Mouse (Mus musculus) cortical plate, adult 2 months (tissue): Measurements from ENCODE around the gene Gm11634. TPM values are rescaled to one million over a fixed set of nuclear protein-coding genes. Genes with fewer than 3 reads are reported as not detected.
"Not testable (repeated sequence)": the region's sequence is repeated elsewhere in the genome, so short reads cannot be mapped to it uniquely, and the experiment has no call there.

Experiments used
- H3K27ac ChIP-seq: fragments of 200-500 bp; 2 replicates; pipeline ENCODE4 v1.5.1; 2012; ENCODE audit warnings: low read length, control low read depth, inconsistent platforms; ENCODE audit not compliant: insufficient read depth
- H3K4me1 ChIP-seq: fragments of 200-500 bp; 2 replicates; pipeline ENCODE4 v1.6.1; 2011; ENCODE audit warnings: low read length; ENCODE audit not compliant: control insufficient read depth, insufficient read depth
- H3K4me3 ChIP-seq: fragments of 200-500 bp; 2 replicates; pipeline ENCODE4 v1.5.1; 2011; ENCODE audit warnings: mild to moderate bottlenecking, low read length, control low read depth; ENCODE audit not compliant: insufficient read depth
- CTCF ChIP-seq: fragments of 200-500 bp; IDR thresholded peaks from 2 replicates; pipeline ENCODE4 v1.5.1; 2011; ENCODE audit warnings: mild to moderate bottlenecking, control low read depth, low read length; ENCODE audit not compliant: insufficient read depth; ENCODE audit errors: extremely low read depth
- POLR2A ChIP-seq: fragments of 200-500 bp; IDR thresholded peaks from 2 replicates; pipeline ENCODE4 v1.6.1; 2011; ENCODE audit warnings: mild to moderate bottlenecking, low read length, control low read depth; ENCODE audit not compliant: insufficient read depth; ENCODE audit errors: extremely low read depth
- polyA plus RNA-seq: library from polyadenylated mRNA; depleted of rRNA; stranded (reverse); fragments of >200 nt; gene quantifications from 2 replicates; pipeline ENCODE4 v1.2.3, GENCODE M21; 2012

Gm11634 gene
- polyA plus RNA-seq, 1 experiment: not detected

- H3K4me3 ChIP-seq: no peak overlapping the region
- H3K4me1 ChIP-seq: 0 out of 2 replicates have a peak, but pooled peaks cover 2% of the 10 kb centered on the region
- H3K27ac ChIP-seq: no peak overlapping the region
- TF ChIP-seq CTCF (no peak), POLR2A (no peak)
Observed at GRCm38 (mm10) chr11:101616948-101617767, 18.1 kb upstream of the Gm11634 start.

DNA sequence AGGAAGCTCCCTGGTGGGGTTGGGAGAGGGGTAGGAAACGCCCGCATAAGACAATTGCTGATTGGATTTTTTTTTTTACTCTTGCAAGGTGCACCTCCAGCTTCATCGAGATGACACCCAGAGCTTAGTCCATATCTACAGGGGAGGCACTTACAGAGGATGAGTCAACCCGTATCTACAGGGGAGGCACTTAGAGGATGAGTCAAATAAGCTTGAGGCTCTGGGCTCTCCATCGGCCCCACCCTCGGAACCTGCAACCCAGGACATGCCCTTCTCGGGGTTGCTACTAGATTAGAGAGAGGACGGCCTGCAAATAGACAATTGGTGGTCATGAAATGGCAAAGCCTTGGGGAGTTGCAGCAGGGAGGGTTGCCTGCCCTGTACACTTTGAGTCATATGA is 17.0 kb upstream of the Gm11634 start:
- 0 out of 2 replicates have a peak, but pooled peaks cover 2% of the 10 kb centered on the region for H3K4me1 ChIP-seq
- TF ChIP-seq POLR2A (no peak), CTCF (no peak)
- H3K4me3 ChIP-seq: no peak overlapping the region
- H3K27ac ChIP-seq: no peak overlapping the region

DNA sequence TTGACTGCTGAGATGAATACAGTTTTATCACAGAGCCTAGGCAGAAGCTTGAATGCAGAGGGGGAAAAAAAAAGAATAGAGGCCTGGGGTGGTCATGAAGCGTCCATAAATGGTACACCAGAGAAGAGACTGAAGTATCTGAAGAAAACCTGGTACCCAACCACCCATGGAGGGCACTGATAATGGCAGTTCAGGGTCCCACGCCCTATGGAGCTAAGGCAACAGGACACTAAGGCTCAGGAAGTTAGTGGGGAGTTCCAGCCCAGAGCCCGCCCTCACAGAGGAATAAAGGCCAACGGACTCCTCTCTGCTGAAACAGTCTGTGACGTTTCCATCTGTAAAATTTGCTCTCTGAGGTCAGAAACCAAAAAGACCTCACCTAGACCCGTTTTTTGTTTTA is 16.3 kb upstream of the Gm11634 start:
- Histone ChIP-seq H3K4me1 (peaks cover 2% of the 10 kb centered on the region; the same call in 1 of the 2 replicates), H3K27ac (no peak overlapping the region), H3K4me3 (no peak overlapping the region)
- no peak for TF ChIP-seq CTCF
- no peak for TF ChIP-seq POLR2A

DNA sequence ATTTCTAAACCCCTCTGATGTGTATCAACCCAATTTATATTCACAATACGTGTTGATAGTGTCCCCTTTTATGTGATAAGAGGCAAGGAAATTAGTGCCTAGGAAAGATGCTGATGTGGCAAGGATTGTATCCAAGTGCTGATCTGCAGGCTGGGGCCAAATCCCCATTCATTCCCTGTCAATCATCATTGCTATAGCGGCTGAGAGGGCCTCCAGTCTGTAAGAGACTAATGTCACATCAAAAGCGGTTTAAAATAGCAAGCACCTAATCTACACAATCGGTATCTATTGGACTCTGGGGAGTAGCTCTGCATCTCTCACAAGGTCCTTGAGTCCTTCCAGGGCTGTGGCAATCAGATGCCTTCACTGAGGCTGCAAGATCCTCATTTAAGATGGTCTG is 15.1 kb upstream of the Gm11634 start:
- H3K4me3 ChIP-seq: no peak overlapping the region
- no peak for TF ChIP-seq POLR2A
- TF ChIP-seq CTCF: no peak
- no peak overlapping the region for H3K27ac ChIP-seq
- H3K4me1 ChIP-seq: peaks cover 2% of the 10 kb centered on the region; the same call in 1 of the 2 replicates

DNA sequence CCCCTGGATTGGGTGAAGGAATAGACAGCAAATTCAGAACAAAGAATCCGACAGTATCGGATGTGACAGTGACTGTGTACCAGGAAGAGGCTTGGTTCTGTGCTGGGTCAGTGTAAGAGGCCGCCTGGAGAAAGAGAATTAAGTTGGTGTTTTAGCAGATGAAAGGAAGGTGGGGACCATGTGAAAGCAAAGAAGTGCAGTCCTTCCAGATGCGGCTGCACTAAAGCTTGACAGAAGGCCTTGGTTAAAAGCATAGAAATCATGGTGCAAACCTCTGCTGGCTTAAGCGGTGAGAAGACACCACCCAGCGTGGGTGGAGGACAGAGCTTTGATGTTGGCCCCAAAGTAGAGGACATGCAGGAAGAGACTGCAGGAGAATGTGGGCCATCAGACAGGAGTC is 14.5 kb upstream of the Gm11634 start:
- H3K4me1 ChIP-seq: peaks cover 2% of the 10 kb centered on the region; the same call in 1 of the 2 replicates
- TF ChIP-seq POLR2A: no peak
- TF ChIP-seq CTCF: no peak
- H3K4me3 ChIP-seq: no peak overlapping the region
- H3K27ac ChIP-seq: no peak overlapping the region

- TF ChIP-seq POLR2A (no peak), CTCF (no peak)
- H3K4me3 ChIP-seq: no peak overlapping the region
- no peaks in the 10 kb centered on the region; the same call in 1 of the 2 replicates for H3K4me1 ChIP-seq
- no peak overlapping the region for H3K27ac ChIP-seq
Observed at GRCm38 (mm10) chr11:101610445-101610844, 11.4 kb upstream of the Gm11634 start.

DNA sequence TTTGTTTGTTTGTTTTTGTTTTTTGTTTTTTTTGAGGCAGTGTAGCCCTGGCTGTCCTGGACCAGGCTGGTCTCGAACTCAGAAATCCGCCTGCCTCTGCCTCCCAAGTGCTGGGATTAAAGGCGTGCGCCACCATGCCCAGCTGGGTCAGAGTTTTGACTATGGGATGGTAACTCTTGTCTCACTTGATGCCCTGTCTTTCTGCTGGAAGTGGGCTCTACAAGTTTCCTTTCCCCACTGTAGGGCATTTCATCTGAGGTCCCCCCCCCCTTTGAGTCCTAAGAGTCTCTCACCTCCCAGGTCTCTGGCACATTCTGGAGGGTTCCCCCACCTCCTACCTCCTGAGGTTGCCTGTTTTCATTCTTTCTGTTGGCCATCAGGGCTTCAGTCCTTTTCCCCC is 8.1 kb upstream of the Gm11634 start:
- not testable (repeated sequence) for H3K4me1 ChIP-seq, H3K27ac ChIP-seq, H3K4me3 ChIP-seq

GRCm38 (mm10) chr11:101604531-101605453 is 5.7 kb upstream of the Gm11634 start:
- H3K4me3 ChIP-seq: peak overlapping the region; percentile 28; the same call in 1 of the 2 replicates
- TF ChIP-seq POLR2A: 0 out of 2 replicates have a peak, but pooled peaks have one; percentile 6
- not testable (repeated sequence) for H3K4me1 ChIP-seq, H3K27ac ChIP-seq

DNA sequence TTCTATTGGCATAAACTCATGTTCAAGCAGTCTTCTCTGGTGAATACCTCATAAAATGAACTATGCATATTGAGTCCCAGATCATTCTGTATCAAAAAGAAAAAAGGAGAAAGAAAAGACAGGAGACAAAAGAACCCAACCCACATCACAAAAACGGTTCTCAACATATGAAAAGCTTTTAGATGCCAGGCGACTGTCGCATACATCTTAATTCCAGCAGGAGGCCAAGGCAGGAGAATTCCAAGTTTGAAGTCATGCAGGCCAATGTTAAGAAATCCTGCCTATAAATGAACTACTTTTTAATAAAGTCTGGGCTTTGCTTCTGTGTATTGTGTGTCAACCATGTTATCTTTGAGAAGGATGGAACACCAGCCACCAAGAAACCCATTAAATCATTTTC is 5.1 kb upstream of the Gm11634 start:
- Histone ChIP-seq H3K4me1 (no peaks in the 10 kb centered on the region), H3K4me3 (peak overlapping the region; percentile 28; the same call in 1 of the 2 replicates), H3K27ac (no peak overlapping the region)
- TF ChIP-seq POLR2A (no peak), CTCF (no peak)

- no peak overlapping the region for H3K4me3 ChIP-seq
- H3K27ac ChIP-seq: no peak overlapping the region
- no peak for TF ChIP-seq CTCF
- TF ChIP-seq POLR2A: no peak
- no peaks in the 10 kb centered on the region for H3K4me1 ChIP-seq
Observed at GRCm38 (mm10) chr11:101602491-101602890, 3.4 kb upstream of the Gm11634 start.
